Mouse (Mus musculus) kidney, adult 2 months (tissue): ENCODE measurements at regions not wholly inside any gene's neighbourhood (a gene's known extent, or its start where the extent isn't known, plus 50 kb on each side); places are given as distances from the start of the nearest gene placed in this dataset.
A peak's percentile ranks its signal among the peaks of the same experiment; 100 is the strongest.

Experiments
- DNase-seq: peaks from one replicate; pipeline ENCODE4 v3.0.0; 2021
- H3K27ac ChIP-seq: fragments of 200-500 bp; 2 replicates; pipeline ENCODE4 v1.5.1; 2012; ENCODE audit warnings: low read depth, low read length, control low read depth, inconsistent platforms; ENCODE audit not compliant: insufficient read depth
- H3K27me3 ChIP-seq: fragments of 200-500 bp; replicated peaks from 2 replicates; pipeline ENCODE4 v1.6.1; 2012; ENCODE audit warnings: mild to moderate bottlenecking, moderate library complexity, low read length, inconsistent platforms; ENCODE audit not compliant: control insufficient read depth, insufficient read depth
- H3K36me3 ChIP-seq: fragments of 200-500 bp; 2 replicates; pipeline ENCODE4 v1.6.1; 2012; ENCODE audit warnings: mild to moderate bottlenecking, moderate library complexity, low read length, inconsistent platforms; ENCODE audit not compliant: control insufficient read depth, insufficient read depth
- H3K4me1 ChIP-seq: fragments of 200-500 bp; 2 replicates; pipeline ENCODE4 v1.6.1; 2011; ENCODE audit warnings: low read length; ENCODE audit not compliant: control insufficient read depth, insufficient read depth
- H3K4me3 ChIP-seq: fragments of 200-500 bp; 2 replicates; pipeline ENCODE4 v1.5.1; 2011; ENCODE audit warnings: mild to moderate bottlenecking, low read depth, low read length, control low read depth; ENCODE audit not compliant: insufficient read depth
- CTCF ChIP-seq: fragments of 200-500 bp; conservative IDR thresholded peaks from 2 replicates; pipeline ENCODE4 v1.5.1; 2011; ENCODE audit warnings: low read depth, mild to moderate bottlenecking, control low read depth, low read length, moderate library complexity, mixed read lengths; ENCODE audit not compliant: insufficient read depth, insufficient read length
- POLR2A ChIP-seq: fragments of 200-500 bp; IDR thresholded peaks from one replicate; pipeline ENCODE4 v1.6.1; 2011; ENCODE audit warnings: low read depth, low read length, control low read depth
- WGBS: fragments of 180-500 bp; shearing (Covaris S2); methylation state at CpG from one replicate; pipeline ENCODE4 v1.1.7; 2018; 5-methylcytosine and 5-hydroxymethylcytosine counted together

DNA sequence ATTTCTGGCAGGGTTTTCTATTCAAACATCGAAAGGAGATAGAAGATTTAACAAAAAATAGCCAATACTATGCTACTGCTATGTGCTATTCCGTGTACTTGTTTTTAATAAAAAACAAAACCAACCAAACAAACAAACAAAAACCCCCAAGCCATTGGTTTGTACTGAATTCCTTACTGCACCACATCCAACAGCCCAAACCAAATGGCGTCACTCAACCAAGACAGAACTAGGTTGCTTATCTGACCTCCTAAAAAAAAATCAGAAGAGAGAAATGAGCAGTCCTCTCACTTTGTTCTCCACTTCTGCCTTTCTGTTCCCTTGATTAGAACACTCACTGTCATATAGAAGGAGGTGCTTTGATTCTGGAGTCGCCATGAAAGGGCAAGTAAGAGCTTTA lies 68.6 kb upstream of the Klf7 start:
- TF ChIP-seq POLR2A (no peak), CTCF (no peak)

DNA sequence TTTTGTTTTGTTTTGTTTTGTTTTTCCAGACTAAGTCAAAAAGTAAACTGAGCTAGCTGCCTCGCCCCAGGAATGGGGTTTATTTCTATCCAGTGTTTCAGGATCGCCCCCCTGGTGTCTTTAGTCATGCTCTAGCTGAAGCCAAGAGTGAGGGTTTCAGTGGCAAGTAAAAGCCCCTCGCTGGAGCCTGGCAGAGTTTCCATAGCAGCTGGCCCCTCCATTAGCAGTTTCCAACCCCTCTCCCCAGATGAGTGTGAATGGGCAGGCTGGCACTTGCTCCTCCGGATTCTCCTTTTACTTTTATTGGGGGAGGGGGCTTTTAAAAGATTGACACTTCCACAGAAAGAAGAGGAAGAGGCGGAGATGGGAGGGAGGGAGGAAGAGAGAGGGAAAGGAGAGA lies 68.0 kb upstream of the Klf7 start:
- WGBS: 51% methylated on average over 5 of the region's 5 CpGs
- no peak overlapping the region for H3K27ac ChIP-seq
- no peak for DNase-seq
- H3K4me1 ChIP-seq: peaks cover 18% of the 10 kb centered on the region
- no peak overlapping the region for H3K4me3 ChIP-seq
- H3K36me3 ChIP-seq: no peaks in the 10 kb centered on the region
- no peaks in the 10 kb centered on the region for H3K27me3 ChIP-seq
- TF ChIP-seq CTCF (no peak), POLR2A (no peak)

More for the DNA sequence above, 68.6 kb upstream of the Klf7 start:
- H3K4me3 ChIP-seq: no peak overlapping the region
- peak; percentile 25 for DNase-seq
- H3K36me3 ChIP-seq: no peaks in the 10 kb centered on the region
- H3K27me3 ChIP-seq: no peaks in the 10 kb centered on the region
- 67% methylated on average over 4 of the region's 4 CpGs for WGBS
- no peak overlapping the region for H3K27ac ChIP-seq
- peaks cover 18% of the 10 kb centered on the region for H3K4me1 ChIP-seq

DNA sequence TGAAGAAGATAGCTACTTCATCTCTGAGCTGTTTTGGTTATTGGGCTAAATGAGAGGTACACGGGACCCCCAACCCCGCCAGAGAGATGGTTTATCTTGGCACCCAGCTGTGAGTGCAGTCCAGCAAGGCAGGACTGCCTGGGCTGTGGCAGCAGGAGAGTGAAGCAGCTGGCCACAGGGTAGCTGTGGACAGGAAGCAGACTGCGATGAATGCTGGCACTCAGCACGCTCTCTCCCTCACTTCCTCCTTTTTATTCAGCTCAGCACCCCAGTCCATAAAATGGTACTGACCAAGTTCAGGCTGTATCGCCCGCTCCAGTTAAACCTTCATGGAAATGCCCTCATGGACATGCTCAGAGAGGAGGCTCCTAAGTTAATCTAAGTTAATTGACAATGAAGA lies 67.4 kb upstream of the Klf7 start:
- no peak for TF ChIP-seq POLR2A
- TF ChIP-seq CTCF: no peak
- peak; percentile 42 for DNase-seq

DNA sequence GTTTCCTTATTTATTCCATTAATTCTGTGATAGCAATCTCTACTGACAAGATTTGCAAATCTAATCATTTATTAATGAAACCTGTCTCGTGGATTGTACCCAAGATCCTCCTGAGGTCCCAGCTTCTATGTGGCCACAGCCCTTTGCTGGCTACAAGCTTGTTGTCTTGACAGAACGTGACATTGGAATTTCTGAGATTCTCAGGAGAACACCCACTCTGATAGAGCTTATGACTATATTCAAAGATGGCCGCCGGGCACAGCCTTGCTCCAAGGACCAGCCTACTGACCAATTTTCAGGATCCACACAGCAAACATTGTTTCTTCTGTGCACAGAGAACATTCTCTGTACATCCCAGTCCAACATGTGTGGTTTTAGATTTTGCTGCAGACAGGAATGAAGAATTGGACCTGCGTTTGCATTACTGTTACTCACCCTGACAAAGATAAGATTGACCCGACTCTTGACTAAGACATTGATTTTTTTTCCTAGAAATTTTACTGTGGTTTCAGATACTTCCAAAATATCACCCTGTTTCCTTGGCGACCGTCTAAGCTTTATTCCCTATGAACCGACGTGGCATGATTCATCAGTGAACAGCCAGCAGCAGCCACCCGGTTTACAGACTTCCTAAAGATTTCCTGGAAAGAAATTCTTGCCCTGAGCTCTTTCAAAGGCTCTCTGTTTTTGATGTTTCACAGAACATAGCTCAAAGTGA lies 65.9 kb upstream of the Klf7 start:
- TF ChIP-seq CTCF (no peak), POLR2A (no peak)
- peaks cover 10% of the 10 kb centered on the region for H3K4me1 ChIP-seq
- H3K27ac ChIP-seq: no peak overlapping the region
- H3K4me3 ChIP-seq: no peak overlapping the region
- 73% methylated on average over 11 of the region's 11 CpGs for WGBS
- H3K27me3 ChIP-seq: no peaks in the 10 kb centered on the region
- DNase-seq: no peak
- no peaks in the 10 kb centered on the region for H3K36me3 ChIP-seq

More for the DNA sequence above, 67.4 kb upstream of the Klf7 start:
- Histone ChIP-seq H3K27me3 (no peaks in the 10 kb centered on the region), H3K27ac (no peak overlapping the region), H3K4me1 (peaks cover 18% of the 10 kb centered on the region), H3K36me3 (no peaks in the 10 kb centered on the region), H3K4me3 (no peak overlapping the region)
- 35% methylated on average over 6 of the region's 6 CpGs for WGBS

DNA sequence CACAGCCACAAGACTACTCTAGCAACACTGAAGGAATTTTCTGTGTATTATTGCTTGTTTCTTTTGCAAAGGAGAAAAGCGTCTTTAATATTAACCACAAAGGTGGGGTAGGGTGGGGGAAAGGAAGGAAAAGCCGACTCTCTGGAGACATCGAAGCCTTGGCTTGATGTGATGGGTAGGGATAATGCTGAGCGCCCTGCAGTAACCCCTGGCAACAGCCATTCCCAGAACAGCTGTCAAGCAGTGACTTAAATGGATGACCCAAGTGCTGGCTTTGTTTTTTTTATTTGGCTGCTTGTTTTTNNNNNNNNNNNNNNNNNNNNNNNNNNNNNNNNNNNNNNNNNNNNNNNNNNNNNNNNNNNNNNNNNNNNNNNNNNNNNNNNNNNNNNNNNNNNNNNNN lies 51.6 kb upstream of the Klf7 start:
- no peaks in the 10 kb centered on the region for H3K36me3 ChIP-seq
- no peaks in the 10 kb centered on the region for H3K27me3 ChIP-seq
- no peak for DNase-seq
- 38% methylated on average over 4 of the region's 4 CpGs for WGBS
- no peak for TF ChIP-seq POLR2A
- no peak for TF ChIP-seq CTCF
- no peak overlapping the region for H3K27ac ChIP-seq
- H3K4me1 ChIP-seq: no peaks in the 10 kb centered on the region
- no peak overlapping the region for H3K4me3 ChIP-seq

DNA sequence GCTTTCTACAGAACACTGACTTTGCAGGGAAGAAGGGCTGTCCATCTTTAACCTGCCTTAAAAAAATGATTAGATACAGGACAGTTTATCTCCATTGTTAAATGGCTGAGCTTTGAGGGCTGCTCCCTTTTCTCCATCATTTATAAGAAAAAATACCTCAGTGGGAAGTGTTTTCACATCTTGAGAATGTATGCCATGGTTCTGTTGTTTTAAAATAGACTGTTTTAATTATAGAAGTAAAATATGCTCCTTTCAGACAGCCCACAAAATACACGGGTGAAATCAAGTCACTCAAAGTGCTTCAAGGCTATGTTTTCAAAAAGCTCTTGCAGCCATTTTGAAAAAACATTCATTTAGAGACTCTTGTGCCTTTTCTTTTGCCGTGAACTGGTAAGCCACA lies 50.0 kb upstream of the Klf7 start:
- Histone ChIP-seq H3K36me3 (no peaks in the 10 kb centered on the region), H3K27me3 (no peaks in the 10 kb centered on the region), H3K27ac (no peak overlapping the region), H3K4me1 (no peaks in the 10 kb centered on the region), H3K4me3 (no peak overlapping the region)
- WGBS: 69% methylated on average over 2 of the region's 2 CpGs
- TF ChIP-seq CTCF (no peak), POLR2A (no peak)
- no peak for DNase-seq
